Mouse (Mus musculus): ENCODE measurements around the gene Ednra. TPM values are rescaled to one million over a fixed set of nuclear protein-coding genes. Genes with fewer than 3 reads are reported as not detected.
A peak's percentile ranks its signal among the peaks of the same experiment; 100 is the strongest.

Ednra gene
- polyA plus RNA-seq, 1 experiment from 2014 or later, result 3.2 TPM

- no peak overlapping the region for H3K27ac ChIP-seq (ENCODE audit: low read depth)
- H3K4me1 ChIP-seq (ENCODE audit: insufficient read depth), result no peaks in the 10 kb centered on the region
- 67% methylated on average over 5 of the region's 5 CpGs for WGBS (ENCODE audit: insufficient replicate concordance)
- H3K9ac ChIP-seq (replicated peaks), result no peak overlapping the region
- H3K27me3 ChIP-seq (ENCODE audit: insufficient read depth, low read length), result no peaks in the 10 kb centered on the region
- no peak for ATAC-seq
- H3K4me3 ChIP-seq (ENCODE audit: low read depth, low read length), result no peak overlapping the region
- no peak for TF ChIP-seq CTCF (IDR thresholded peaks at IDR 0.05; ENCODE audit: low read depth)
- TF ChIP-seq EP300 (IDR thresholded peaks at IDR 0.05; ENCODE audit: low read depth), result no peak
- H3K36me3 ChIP-seq (replicated peaks; ENCODE audit: insufficient read depth, low read length), result no peaks in the 10 kb centered on the region
- no peak overlapping the region for H3K4me2 ChIP-seq (ENCODE audit: low read depth, low read length)
- H3K9me3 ChIP-seq (ENCODE audit: low read length), result no peaks in the 10 kb centered on the region
- DNase-seq, result no peak
Observed at GRCm38 (mm10) chr8:77640093-77640839, 84.0 kb downstream of the Ednra start.

- Histone ChIP-seq H3K9me3 (ENCODE audit: low read length) (no peaks in the 10 kb centered on the region), H3K4me1 (ENCODE audit: insufficient read depth) (no peaks in the 10 kb centered on the region), H3K36me3 (replicated peaks; ENCODE audit: insufficient read depth, low read length) (no peaks in the 10 kb centered on the region), H3K9ac (replicated peaks) (no peak overlapping the region), H3K27ac (ENCODE audit: low read depth) (no peak overlapping the region), H3K4me3 (ENCODE audit: low read depth, low read length) (no peak overlapping the region), H3K4me2 (ENCODE audit: low read depth, low read length) (no peak overlapping the region), H3K27me3 (ENCODE audit: insufficient read depth, low read length) (no peaks in the 10 kb centered on the region)
- TF ChIP-seq CTCF (IDR thresholded peaks at IDR 0.05; ENCODE audit: low read depth) (no peak), EP300 (IDR thresholded peaks at IDR 0.05; ENCODE audit: low read depth) (no peak)
- DNase-seq, result no peak
- no peak for ATAC-seq
- WGBS (ENCODE audit: insufficient replicate concordance), result 76% methylated on average over 3 of the region's 3 CpGs
Observed at GRCm38 (mm10) chr8:77637593-77637992, 86.7 kb downstream of the Ednra start.

GRCm38 (mm10) chr8:77634035-77634434 is 90.2 kb downstream of the Ednra start:
- Histone ChIP-seq H3K4me2 (ENCODE audit: low read depth, low read length) (no peak overlapping the region), H3K27me3 (ENCODE audit: insufficient read depth, low read length) (no peaks in the 10 kb centered on the region), H3K36me3 (replicated peaks; ENCODE audit: insufficient read depth, low read length) (no peaks in the 10 kb centered on the region), H3K9me3 (ENCODE audit: low read length) (no peaks in the 10 kb centered on the region), H3K9ac (replicated peaks) (no peak overlapping the region), H3K27ac (ENCODE audit: low read depth) (no peak overlapping the region), H3K4me3 (ENCODE audit: low read depth, low read length) (no peak overlapping the region), H3K4me1 (ENCODE audit: insufficient read depth) (no peaks in the 10 kb centered on the region)
- ATAC-seq (no peak), DNase-seq (no peak)
- WGBS (ENCODE audit: insufficient replicate concordance), result 65% methylated on average over 5 of the region's 5 CpGs
- TF ChIP-seq CTCF (IDR thresholded peaks at IDR 0.05; ENCODE audit: low read depth), result no peak
- no peak for TF ChIP-seq EP300 (IDR thresholded peaks at IDR 0.05; ENCODE audit: low read depth)

- ATAC-seq (no peak), DNase-seq (no peak)
- Histone ChIP-seq H3K4me2 (ENCODE audit: low read depth, low read length) (no peak overlapping the region), H3K27me3 (ENCODE audit: insufficient read depth, low read length) (no peaks in the 10 kb centered on the region), H3K9ac (replicated peaks) (no peak overlapping the region), H3K27ac (ENCODE audit: low read depth) (no peak overlapping the region), H3K4me3 (ENCODE audit: low read depth, low read length) (no peak overlapping the region), H3K4me1 (ENCODE audit: insufficient read depth) (no peaks in the 10 kb centered on the region), H3K9me3 (ENCODE audit: low read length) (no peaks in the 10 kb centered on the region), H3K36me3 (replicated peaks; ENCODE audit: insufficient read depth, low read length) (no peaks in the 10 kb centered on the region)
- WGBS (ENCODE audit: insufficient replicate concordance), result 59% methylated on average over 2 of the region's 2 CpGs
- TF ChIP-seq CTCF (IDR thresholded peaks at IDR 0.05; ENCODE audit: low read depth) (no peak), EP300 (IDR thresholded peaks at IDR 0.05; ENCODE audit: low read depth) (no peak)
Observed at GRCm38 (mm10) chr8:77633211-77633610, 91.1 kb downstream of the Ednra start.

GRCm38 (mm10) chr8:77630691-77631090 is 93.6 kb downstream of the Ednra start:
- WGBS (ENCODE audit: insufficient replicate concordance), result 62% methylated on average over 3 of the region's 3 CpGs
- no peak overlapping the region for H3K9ac ChIP-seq (replicated peaks)
- no peak overlapping the region for H3K27ac ChIP-seq (ENCODE audit: low read depth)
- ATAC-seq, result no peak
- no peaks in the 10 kb centered on the region for H3K27me3 ChIP-seq (ENCODE audit: insufficient read depth, low read length)
- no peak for DNase-seq
- no peaks in the 10 kb centered on the region for H3K36me3 ChIP-seq (replicated peaks; ENCODE audit: insufficient read depth, low read length)
- no peaks in the 10 kb centered on the region for H3K9me3 ChIP-seq (ENCODE audit: low read length)
- TF ChIP-seq EP300 (IDR thresholded peaks at IDR 0.05; ENCODE audit: low read depth) (no peak), CTCF (IDR thresholded peaks at IDR 0.05; ENCODE audit: low read depth) (no peak)
- no peak overlapping the region for H3K4me3 ChIP-seq (ENCODE audit: low read depth, low read length)
- H3K4me1 ChIP-seq (ENCODE audit: insufficient read depth), result no peaks in the 10 kb centered on the region
- no peak overlapping the region for H3K4me2 ChIP-seq (ENCODE audit: low read depth, low read length)

- Histone ChIP-seq H3K9me3 (ENCODE audit: low read length) (no peaks in the 10 kb centered on the region), H3K27me3 (ENCODE audit: insufficient read depth, low read length) (no peaks in the 10 kb centered on the region), H3K4me3 (ENCODE audit: low read depth, low read length) (no peak overlapping the region), H3K36me3 (replicated peaks; ENCODE audit: insufficient read depth, low read length) (no peaks in the 10 kb centered on the region), H3K9ac (replicated peaks) (no peak overlapping the region), H3K4me2 (ENCODE audit: low read depth, low read length) (no peak overlapping the region), H3K4me1 (ENCODE audit: insufficient read depth) (no peaks in the 10 kb centered on the region), H3K27ac (ENCODE audit: low read depth) (no peak overlapping the region)
- WGBS (ENCODE audit: insufficient replicate concordance), result 16% methylated on average over 15 of the region's 15 CpGs
- ATAC-seq, result 0 out of 2 replicates have a peak, but pooled peaks have one; percentile 40
- peak; percentile 82 for DNase-seq
- no peak for TF ChIP-seq EP300 (IDR thresholded peaks at IDR 0.05; ENCODE audit: low read depth)
- peak; percentile 93 for TF ChIP-seq CTCF (IDR thresholded peaks at IDR 0.05; ENCODE audit: low read depth)
Observed at GRCm38 (mm10) chr8:77629858-77630537, 94.3 kb downstream of the Ednra start.
